ENCODE assay signal across 9 mouse cellular contexts in the genomic region with DNA sequence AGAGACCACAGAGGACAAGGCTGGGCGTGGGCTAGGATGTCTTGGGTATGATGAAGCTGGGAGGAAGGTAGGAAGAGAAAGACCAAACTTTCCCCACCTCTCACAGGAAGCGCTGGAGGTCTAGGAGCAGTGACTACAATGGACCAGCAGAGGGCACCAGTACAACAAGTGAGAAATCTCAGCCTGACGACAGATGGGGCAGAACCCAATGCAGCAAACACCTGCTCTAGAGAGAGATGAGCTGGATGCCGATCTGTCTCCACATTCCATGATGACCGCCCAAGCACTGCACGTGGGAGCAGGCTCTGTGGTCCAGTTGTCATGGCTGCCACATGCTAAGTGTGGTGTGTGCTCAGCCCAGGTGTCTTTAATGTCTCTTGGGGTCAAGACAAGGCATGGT. TPM values are rescaled to one million over a fixed set of nuclear protein-coding genes. Genes with fewer than 3 reads are reported as not detected.
A peak's percentile ranks its signal among the peaks of the same experiment; 100 is the strongest.
DNase-seq lines count a peak whose midpoint lies in the region; ATAC-seq and TF ChIP-seq lines count a peak whose summit lies in the region.
"Had no signal": no experiment of that assay in that cellular context is flagged by ENCODE, and none has a peak within 500 bp of the region (broad histone marks: within the 10 kb centered on the region; RNA-seq: fewer than 3 reads in every experiment).

No protein-coding gene starts in this region.

- H3K4me1 ChIP-seq in CH12.LX (ENCODE audit: control insufficient read depth in 1 of 2, insufficient read depth in 2 of 2), result peaks cover 0 to 10% of the 10 kb centered on the region in 2 experiments; a peak in 2 of 4 replicates
- no peaks in the 10 kb centered on the region for H3K4me1 ChIP-seq in kidney, postnatal 0 days (replicated peaks; ENCODE audit: insufficient read depth, low read length)
- no peaks in the 10 kb centered on the region for H3K4me1 ChIP-seq in lung, adult 2 months (ENCODE audit: control insufficient read depth, insufficient read depth, low read length)

- dilution Hi-C loops in CH12.LX (cut with MboI; ENCODE audit: extremely low pct_ligation_motif_present, extremely low pct_unique_long_range_greater_than_20kb, low sequenced_read_pairs), result no loop called here

- TF ChIP-seq RAD21 in CH12.LX (IDR thresholded peaks at IDR 0.05; ENCODE audit: low read depth, low read length), result peak; percentile 92

- no peak for TF ChIP-seq EP300 in CH12.LX (IDR thresholded peaks at IDR 0.05; ENCODE audit: low read length)

- H3K9me3 ChIP-seq in CH12.LX (replicated peaks; ENCODE audit: low read length), result no peaks in the 10 kb centered on the region
- H3K9me3 ChIP-seq in kidney, postnatal 0 days (replicated peaks; ENCODE audit: low read length), result no peaks in the 10 kb centered on the region
- H3K9me3 ChIP-seq: limb, embryonic 12.5 days had no signal

- H3K27me3 ChIP-seq in CH12.LX (replicated peaks), result peaks cover 40% of the 10 kb centered on the region
- no peaks in the 10 kb centered on the region for H3K27me3 ChIP-seq in kidney, postnatal 0 days (ENCODE audit: insufficient read depth, low read length)

- DNase-seq in CH12.LX (ENCODE audit: extremely low read depth) (peak; percentile 82), NIH3T3 (ENCODE audit: low read depth) (peak; percentile 86)
- peak; percentile 73 to 82 for DNase-seq in cerebellum, postnatal 14 days
- peak; percentile 29 to 81 for DNase-seq in frontal cortex, adult 2 months (ENCODE audit: extremely low spot score in 1 of 2, low spot score in 1 of 2)
- peak; percentile 87 for DNase-seq in kidney, postnatal 0 days (ENCODE audit: low spot score)
- DNase-seq in lung, adult 2 months, result peak; percentile 22
- no peak for DNase-seq in urinary bladder, postnatal 4 days (ENCODE audit: low spot score in 2 of 2)

- no peak overlapping the region for H3K4me3 ChIP-seq in CH12.LX (replicated peaks in 1 of 3; ENCODE audit: low read depth in 2 of 3, low read length in 2 of 3, poor library complexity in 1 of 3)
- no peak overlapping the region for H3K4me3 ChIP-seq in kidney, postnatal 0 days (replicated peaks; ENCODE audit: low read depth, low read length)
- no peak overlapping the region for H3K4me3 ChIP-seq in lung, adult 2 months (replicated peaks; ENCODE audit: extremely low read depth, low read depth, low read length)
- H3K4me3 ChIP-seq: limb, embryonic 12.5 days had no signal

- H3K27ac ChIP-seq in CH12.LX (ENCODE audit: insufficient read depth, low read depth), result no peak overlapping the region
- H3K27ac ChIP-seq in kidney, postnatal 0 days, result no peak overlapping the region
- H3K27ac ChIP-seq: limb, embryonic 12.5 days had no signal

- H3K36me3 ChIP-seq in CH12.LX (replicated peaks in 1 of 2; ENCODE audit: control insufficient read depth in 1 of 2, insufficient read depth in 1 of 2, low read length in 1 of 2), result no peaks in the 10 kb centered on the region
- no peaks in the 10 kb centered on the region for H3K36me3 ChIP-seq in kidney, postnatal 0 days (ENCODE audit: insufficient read depth, low read length)
- H3K36me3 ChIP-seq: limb, embryonic 12.5 days had no signal

- no peak overlapping the region for H3K4me2 ChIP-seq in CH12.LX (ENCODE audit: insufficient read depth, low read depth, poor library complexity, severe bottlenecking)
- H3K4me2 ChIP-seq in kidney, postnatal 0 days (ENCODE audit: low read length), result no peak overlapping the region
- H3K4me2 ChIP-seq: limb, embryonic 12.5 days had no signal

- WGBS in kidney, postnatal 0 days, result 1% methylated on average over 6 of the region's 6 CpGs
- WGBS in lung, adult 2 months, result 1% methylated on average over 6 of the region's 6 CpGs

- peak; percentile 40; the same call in 1 of the 2 replicates for ATAC-seq in kidney, postnatal 0 days (replicated peaks; ENCODE audit: low FRiP score, low read depth)
- peak; percentile 47; the same call in 1 of the 2 replicates for ATAC-seq in neutrophil, adult 5-6 weeks (ENCODE audit: extremely low read depth, insufficient number of reproducible peaks, low FRiP score, poor library complexity, severe bottlenecking)

- no peak overlapping the region for H3K9ac ChIP-seq in CH12.LX (ENCODE audit: insufficient read depth, low read depth)
- H3K9ac ChIP-seq in kidney, postnatal 0 days (ENCODE audit: low read depth, low read length), result no peak overlapping the region
- H3K9ac ChIP-seq: limb, embryonic 12.5 days had no signal

- no peak for TF ChIP-seq POLR2A in CH12.LX (IDR thresholded peaks at IDR 0.05; ENCODE audit: low read depth, low read length)
- no peak for TF ChIP-seq POLR2A in lung, adult 2 months (IDR thresholded peaks at IDR 0.05; ENCODE audit: borderline replicate concordance, extremely low read depth, low read depth, low read length)

- peak; percentile 69 to 99 for TF ChIP-seq CTCF in CH12.LX (conservative IDR thresholded peaks at IDR 0.05 in 1 of 2, IDR thresholded peaks at IDR 0.05 in 1 of 2; ENCODE audit: low read depth in 2 of 2, low read length in 2 of 2)
- TF ChIP-seq CTCF in kidney, postnatal 0 days (IDR thresholded peaks at IDR 0.05; ENCODE audit: low read depth), result peak; percentile 95
- peak; percentile 96 for TF ChIP-seq CTCF in lung, adult 2 months (IDR thresholded peaks at IDR 0.05; ENCODE audit: insufficient read depth, low read length)

- in situ Hi-C loops in CH12.LX (cut with MboI; ENCODE audit: low pct_ligation_motif_present, low pct_unique_long_range_greater_than_20kb, low sequenced_read_pairs), result loop anchor here (5.0 kb wide), 1 partner anchor 58 kb away; no protein-coding TSS in a partner anchor

- no peaks in the 10 kb centered on the region for H3K79me2 ChIP-seq in CH12.LX (replicated peaks; ENCODE audit: control insufficient read depth, extremely low read depth, insufficient read depth, poor library complexity, severe bottlenecking)

TF ChIP-seq in CH12.LX, 34 proteins besides CTCF, POLR2A, EP300 and RAD21:
- no peak for TF ChIP-seq ZNF384 (IDR thresholded peaks at IDR 0.05; ENCODE audit: low read depth, low read length)
- no peak for TF ChIP-seq GABPA (IDR thresholded peaks at IDR 0.05; ENCODE audit: insufficient replicate concordance, low read depth, low read length)
- no peak for TF ChIP-seq ZMIZ1 (IDR thresholded peaks at IDR 0.05; ENCODE audit: low read depth, low read length)
- 0 out of 2 replicates have a peak, but pooled peaks have one; percentile 17 for TF ChIP-seq ELF1 (IDR thresholded peaks at IDR 0.05; ENCODE audit: low read depth, low read length)
- TF ChIP-seq NRF1 (IDR thresholded peaks at IDR 0.05; ENCODE audit: low read depth, low read length), result no peak
- 0 out of 2 replicates have a peak, but pooled peaks have one; percentile 10 for TF ChIP-seq TCF12 (IDR thresholded peaks at IDR 0.05; ENCODE audit: low read depth, low read length)
- no peak for TF ChIP-seq BHLHE40 (IDR thresholded peaks at IDR 0.05; ENCODE audit: low read depth, low read length)
- TF ChIP-seq MAZ (IDR thresholded peaks at IDR 0.05; ENCODE audit: low read depth, low read length), result no peak
- TF ChIP-seq RCOR1 (conservative IDR thresholded peaks at IDR 0.05; ENCODE audit: low read depth, low read length), result no peak
- TF ChIP-seq MAFK (IDR thresholded peaks at IDR 0.05; ENCODE audit: insufficient replicate concordance, low read length), result no peak
- no peak for TF ChIP-seq POLR2AphosphoS2 (IDR thresholded peaks at IDR 0.05; ENCODE audit: low read depth, low read length)
- TF ChIP-seq MYC (IDR thresholded peaks at IDR 0.05; ENCODE audit: low read depth, low read length), result 0 out of 2 replicates have a peak, but pooled peaks have one; percentile 19
- no peak for TF ChIP-seq ZKSCAN1 (IDR thresholded peaks at IDR 0.05; ENCODE audit: borderline replicate concordance, low read depth, low read length)
- peak; percentile 51; the same call in 1 of the 2 replicates for TF ChIP-seq IRF4 (IDR thresholded peaks at IDR 0.05; ENCODE audit: low read depth, low read length)
- no peak for TF ChIP-seq TBP (conservative IDR thresholded peaks at IDR 0.05; ENCODE audit: low read depth, low read length)
- TF ChIP-seq ZC3H11A (IDR thresholded peaks at IDR 0.05; ENCODE audit: low read depth, low read length), result peak; percentile 67
- TF ChIP-seq USF2 (conservative IDR thresholded peaks at IDR 0.05; ENCODE audit: low read depth, low read length), result no peak
- TF ChIP-seq MAX (IDR thresholded peaks at IDR 0.05; ENCODE audit: low read length), result no peak
- no peak for TF ChIP-seq E2F4 (IDR thresholded peaks at IDR 0.05; ENCODE audit: insufficient replicate concordance, low read depth, low read length)
- no peak; the same call in 1 of the 2 replicates for TF ChIP-seq NELFE (IDR thresholded peaks at IDR 0.05; ENCODE audit: low read depth, low read length)
- no peak for TF ChIP-seq ETS1 (conservative IDR thresholded peaks at IDR 0.05; ENCODE audit: low read depth, low read length)
- peak; percentile 94 for TF ChIP-seq SMC3 (IDR thresholded peaks at IDR 0.05; ENCODE audit: low read depth, low read length)
TF ChIP-seq in CH12.LX: peak in this region for 6.

RNA-seq across cellular contexts. Expression of a gene that starts 10.1 kb away (rescaled TPM):
- total RNA-seq in CH12.LX (2012; rRNA removed) (not detected in 2 replicates), CH12.LX (2014; rRNA removed) (not detected in 2 replicates)
- polyA plus RNA-seq in CH12.LX (2012; ENCODE audit: insufficient read length, low read depth), result not detected in 2 replicates
- 2.7 and 4.4 TPM in 2 replicates for polyA plus RNA-seq in frontal cortex, adult 2 months (2012; rRNA removed)
- 5.6 and 6.7 TPM in 2 replicates for polyA plus RNA-seq in kidney, postnatal 0 days (2015; fragmentation: Nextera tagmentation; extraction: Ambion mirVana)
- 0.10 and 0.39 TPM in 2 replicates for polyA plus RNA-seq in lung, adult 2 months (2012; rRNA removed)
- 0.23 TPM in 1 of 2 replicates, not detected in the other for total RNA-seq in neutrophil, adult 5-6 weeks (2017)

RNA-seq across cellular contexts. Expression of a gene that starts 17.8 kb away (rescaled TPM):
- total RNA-seq in CH12.LX (2012; rRNA removed), result 0.50 and 0.59 TPM in 2 replicates
- total RNA-seq in CH12.LX (2014; rRNA removed), result 1.8 TPM in 2 replicates
- 2.9 and 3.0 TPM in 2 replicates for polyA plus RNA-seq in CH12.LX (2012; ENCODE audit: insufficient read length, low read depth)
- not detected in 2 replicates for polyA plus RNA-seq in frontal cortex, adult 2 months (2012; rRNA removed)
- polyA plus RNA-seq in kidney, postnatal 0 days (2015; fragmentation: Nextera tagmentation; extraction: Ambion mirVana), result 40.1 and 40.6 TPM in 2 replicates
- not detected in 2 replicates for polyA plus RNA-seq in lung, adult 2 months (2012; rRNA removed)
- not detected in 2 replicates for total RNA-seq in neutrophil, adult 5-6 weeks (2017)
- polyA plus RNA-seq: limb, embryonic 12.5 days had no signal

Comparison
In these comparisons a context has a peak if more than half of its experiments do, and no peak if none do; other contexts are left out.
1. DNase-seq: peak in CH12.LX (single experiment), NIH3T3 (single experiment), cerebellum, postnatal 14 days (2 of 2), frontal cortex, adult 2 months (2 of 2), kidney, postnatal 0 days (single experiment) and lung, adult 2 months (single experiment); none in urinary bladder, postnatal 4 days (0 of 2).
2. RNA of a gene that starts 17.8 kb away (polyA plus RNA-seq): 40.1 to 40.6 TPM in kidney, postnatal 0 days; 2.9 to 3.0 TPM in CH12.LX, not detected in lung, adult 2 months and not detected in frontal cortex, adult 2 months; every median in the first group is over 10 times any median in the second.
3. Peak in every context shown above with its lines, with median percentiles within 50 percentile points of each other: CTCF ChIP-seq.